Mouse (Mus musculus): ENCODE data around the gene Prr12.

The Prr12 gene

DNA sequence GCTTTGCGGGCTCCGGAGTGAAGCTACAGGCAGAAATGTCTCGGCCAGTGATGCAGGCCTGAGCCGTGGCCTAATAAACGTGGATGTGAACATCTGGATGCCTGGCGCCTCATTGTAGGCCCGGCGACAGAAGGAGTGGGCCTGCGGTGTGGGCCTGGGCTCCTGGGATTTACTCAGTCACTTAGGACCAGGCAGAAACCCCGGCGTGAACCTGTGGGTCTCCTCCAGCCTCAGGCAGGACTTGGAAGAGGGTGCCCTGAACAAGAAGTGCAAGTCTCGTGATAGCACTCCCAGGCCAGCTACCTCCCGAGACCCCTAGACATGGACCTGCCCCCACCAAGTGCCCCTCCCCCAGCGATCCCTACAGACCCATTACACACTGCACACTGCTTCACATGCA is 24.6 kb upstream of the Prr12 start:
- no peak for DNase-seq (ENCODE audit: low spot score in 2 of 2)

GRCm38 (mm10) chr7:45076501-45076900 is 23.8 kb upstream of the Prr12 start:
- DNase-seq (ENCODE audit: low spot score in 2 of 2): no peak

GRCm38 (mm10) chr7:45075405-45075804 is 22.7 kb upstream of the Prr12 start:
- DNase-seq (ENCODE audit: low spot score in 2 of 2): no peak

- DNase-seq (ENCODE audit: low spot score in 2 of 2): no peak
Observed at GRCm38 (mm10) chr7:45073949-45074348, 21.3 kb upstream of the Prr12 start.

GRCm38 (mm10) chr7:45073171-45073707 is 20.6 kb upstream of the Prr12 start:
- DNase-seq (ENCODE audit: low spot score in 2 of 2): no peak

GRCm38 (mm10) chr7:45072230-45072629 is 19.5 kb upstream of the Prr12 start:
- DNase-seq (ENCODE audit: low spot score in 2 of 2): no peak

- no peak for DNase-seq (ENCODE audit: low spot score in 2 of 2)
Observed at GRCm38 (mm10) chr7:45069671-45070070, 17.0 kb upstream of the Prr12 start.

GRCm38 (mm10) chr7:45068000-45068318 is 15.3 kb upstream of the Prr12 start:
- no peak for DNase-seq (ENCODE audit: low spot score in 2 of 2)

DNA sequence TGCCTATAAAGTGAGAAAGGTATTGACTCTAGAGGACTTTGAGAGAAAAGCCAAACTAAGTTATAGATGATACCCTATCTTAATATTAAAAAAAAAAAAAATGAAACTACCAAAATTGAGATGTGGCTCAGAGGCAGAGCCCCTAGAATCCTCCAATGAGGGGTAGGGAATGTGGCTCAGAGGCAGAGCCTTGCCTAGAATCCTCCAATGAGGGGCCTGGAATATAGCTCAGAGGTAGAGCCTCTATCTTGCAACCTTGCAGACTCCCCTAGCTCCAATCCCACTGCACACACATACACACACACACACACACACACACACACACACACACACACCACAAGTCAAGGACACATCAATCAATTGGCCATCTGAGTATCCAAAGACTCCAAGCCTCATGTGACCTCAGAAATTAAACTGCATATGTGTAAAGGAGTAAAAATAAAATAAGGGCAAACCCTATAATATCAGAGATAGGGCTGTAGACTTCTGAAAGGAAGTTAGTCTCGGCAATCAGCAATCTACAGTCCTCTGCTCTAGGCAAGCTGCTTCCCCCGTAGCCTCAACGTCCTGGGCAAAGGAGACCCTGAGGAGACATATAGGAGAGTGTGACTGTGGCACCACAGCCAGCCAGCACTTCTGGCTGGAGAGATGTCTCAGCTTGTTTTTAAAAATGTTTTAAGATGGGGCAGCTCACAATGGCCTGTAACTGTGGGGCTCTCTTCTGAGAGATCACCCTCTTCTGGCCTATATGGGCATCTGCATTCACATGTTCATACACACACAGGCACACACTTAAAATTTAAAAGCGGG is 14.7 kb upstream of the Prr12 start:
- DNase-seq (ENCODE audit: low spot score in 2 of 2): no peak

GRCm38 (mm10) chr7:45062239-45062835 is 9.7 kb upstream of the Prr12 start, which contains the start of the genes Nosip and Prrg2:
Gene Nosip, plus strand, starts transcription at chr7:45062429.
Gene Prrg2, minus strand, starts transcription at chr7:45062677.
- peak; percentile 91 to 96 for DNase-seq (ENCODE audit: low spot score in 2 of 2)

- DNase-seq (ENCODE audit: low spot score in 2 of 2): no peak
Observed at GRCm38 (mm10) chr7:45061532-45062075, 8.9 kb upstream of the Prr12 start.

DNA sequence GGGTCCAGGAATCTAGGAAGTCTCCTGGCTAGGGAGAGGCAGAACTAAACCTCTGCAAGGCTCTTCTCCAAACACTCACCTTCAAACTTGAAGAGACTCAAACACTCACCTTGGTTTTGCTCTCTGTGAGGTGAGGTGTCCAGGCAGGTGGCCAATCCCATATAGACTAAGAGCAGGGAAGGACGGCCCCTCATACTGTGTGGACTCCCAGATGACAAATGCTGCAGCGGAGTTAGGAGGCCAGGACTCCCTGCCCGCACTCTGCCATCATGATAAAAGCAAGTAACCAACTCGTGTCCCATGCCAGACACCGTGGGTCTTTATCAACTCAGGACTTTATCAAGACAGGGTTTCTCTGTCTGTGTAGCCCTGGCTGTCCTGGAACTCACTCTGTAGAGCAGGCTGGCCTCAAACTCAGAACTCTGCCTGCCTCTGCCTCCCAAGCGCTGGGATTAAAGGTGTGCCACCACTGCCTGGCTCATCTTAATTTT is 8.0 kb upstream of the Prr12 start:
- DNase-seq (ENCODE audit: low spot score in 2 of 2): no peak

GRCm38 (mm10) chr7:45058607-45059571 is 6.2 kb upstream of the Prr12 start:
- DNase-seq (ENCODE audit: low spot score in 2 of 2): no peak

GRCm38 (mm10) chr7:45056972-45057348 is 4.3 kb upstream of the Prr12 start:
- no peak for DNase-seq (ENCODE audit: low spot score in 2 of 2)

- no peak for DNase-seq (ENCODE audit: low spot score in 2 of 2)
Observed at GRCm38 (mm10) chr7:45056329-45056971, 3.8 kb upstream of the Prr12 start.

- peak; percentile 72 to 78 for DNase-seq (ENCODE audit: low spot score in 2 of 2)
Observed at GRCm38 (mm10) chr7:45053931-45054510, 1.3 kb upstream of the Prr12 start.

- DNase-seq (ENCODE audit: low spot score in 2 of 2): peak; percentile 46 to 49
Observed at GRCm38 (mm10) chr7:45053117-45053930, 643 bp upstream of the Prr12 start.

DNA sequence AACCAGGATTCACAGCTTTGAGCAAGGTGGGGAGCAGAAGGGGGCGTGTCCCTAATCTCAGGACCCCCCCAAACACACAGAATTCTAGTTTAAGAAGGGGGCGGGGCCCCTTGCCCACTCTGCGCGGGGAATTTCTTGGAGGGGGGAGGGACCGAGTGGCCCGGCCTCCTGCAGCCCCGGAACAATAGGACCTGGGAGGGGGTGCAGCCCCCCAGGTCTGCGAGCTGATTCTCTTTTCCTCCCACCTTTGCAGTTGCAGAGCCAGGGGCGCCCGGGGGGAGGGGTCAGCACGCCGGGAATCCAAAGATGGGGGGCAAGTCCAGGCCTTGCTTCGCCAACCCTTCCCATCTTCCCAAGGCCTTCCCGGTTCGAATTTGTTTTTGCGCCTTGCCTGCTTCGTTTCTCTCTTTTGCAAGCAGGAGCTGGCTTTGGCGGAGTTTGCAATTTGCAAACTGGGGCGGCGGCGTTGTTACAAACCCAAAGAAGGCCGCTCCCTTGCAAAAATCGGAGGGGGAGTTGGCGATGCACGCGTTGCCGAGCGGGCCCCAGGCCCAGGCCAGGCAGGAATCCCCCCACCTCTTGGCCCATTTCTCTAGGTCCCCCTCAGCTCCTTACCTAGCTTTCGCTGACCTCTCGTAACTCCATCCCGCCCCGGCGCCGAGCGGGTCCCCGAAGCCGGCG is 360 bp downstream of the Prr12 start:
- peak; percentile 23 to 41 for DNase-seq (ENCODE audit: low spot score in 2 of 2)

DNA sequence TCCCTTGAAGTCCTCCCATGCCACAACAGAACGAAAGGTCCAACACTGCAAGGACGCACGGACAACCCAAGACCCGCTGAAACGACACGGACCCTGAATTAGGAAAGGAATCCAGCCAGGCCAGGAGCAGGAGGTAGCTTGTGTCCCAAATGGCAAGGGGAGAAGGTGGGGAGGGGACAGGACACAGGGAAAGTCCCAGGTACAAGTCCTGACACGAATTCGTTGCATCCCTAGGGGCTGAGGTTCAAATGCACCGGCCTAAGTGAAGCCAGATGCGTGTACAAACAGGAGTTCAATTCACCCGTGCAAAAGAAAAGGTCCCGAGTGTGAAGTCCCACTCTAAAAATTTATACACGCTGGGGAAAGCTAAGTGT is 1.1 kb downstream of the Prr12 start:
- no peak for DNase-seq (ENCODE audit: low spot score in 2 of 2)
